Mouse (Mus musculus) stomach, embryonic 16.5 days (tissue): ENCODE results near the gene 4930556J24Rik. TPM values are rescaled to one million over a fixed set of nuclear protein-coding genes. Genes with fewer than 3 reads are reported as not detected.

Experiments
- ATAC-seq: fragments of 200-750 bp; cut with Nextera tagmentation; 2 replicates; pipeline ENCODE4 v1.8.0; 2017; ENCODE audit warnings: moderate number of reproducible peaks, moderate TSS enrichment; ENCODE audit not compliant: insufficient read depth, low FRiP score
- H3K27ac ChIP-seq: fragments of 300-500 bp; sonication (generic); 2 replicates; pipeline ENCODE4 v1.5.1; 2014; ENCODE audit warnings: low read length
- H3K27me3 ChIP-seq: fragments of 300-500 bp; sonication (generic); 2 replicates; pipeline ENCODE4 v1.6.1; 2014; ENCODE audit warnings: low read length, control low read depth, mixed read lengths; ENCODE audit not compliant: control insufficient read depth, insufficient read depth
- H3K36me3 ChIP-seq: fragments of 300-500 bp; sonication (generic); 2 replicates; pipeline ENCODE4 v1.6.1; 2014; ENCODE audit warnings: low read length; ENCODE audit not compliant: control insufficient read depth, insufficient read depth
- H3K4me1 ChIP-seq: fragments of 300-500 bp; sonication (generic); 2 replicates; pipeline ENCODE4 v1.6.1; 2014; ENCODE audit warnings: low read length, control low read depth, mixed read lengths; ENCODE audit not compliant: control insufficient read depth, insufficient read depth
- H3K4me2 ChIP-seq: fragments of 300-500 bp; sonication (generic); 2 replicates; pipeline ENCODE4 v1.6.1; 2014; ENCODE audit warnings: low read depth, low read length, mixed read lengths
- H3K4me3 ChIP-seq: fragments of 300-500 bp; sonication (generic); replicated peaks from 2 replicates; pipeline ENCODE4 v1.5.1; 2014; ENCODE audit warnings: mild to moderate bottlenecking, low read length
- H3K9ac ChIP-seq: fragments of 300-500 bp; sonication (generic); 2 replicates; pipeline ENCODE4 v1.6.1; 2014; ENCODE audit warnings: low read length
- H3K9me3 ChIP-seq: fragments of 300-500 bp; sonication (generic); replicated peaks from 2 replicates; pipeline ENCODE4 v1.6.1; 2016; ENCODE audit warnings: low read length, control low read depth; ENCODE audit not compliant: control insufficient read depth
- WGBS: fragments of 180-500 bp; shearing (Covaris S2); extraction: QIAGEN DNeasy Blood & Tissue Kit; methylation state at CpG from one replicate; pipeline ENCODE4 v1.1.7; 2014; 5-methylcytosine and 5-hydroxymethylcytosine counted together
- polyA plus RNA-seq: library from polyadenylated mRNA; unstranded; fragments of >200 nt; fragmentation: Nextera tagmentation; extraction: Ambion mirVana; gene quantifications from 2 replicates; pipeline ENCODE4 v1.2.1, GENCODE M21; 2015

The 4930556J24Rik gene
- polyA plus RNA-seq, 1 experiment from 2014 or later: 0.12 TPM

DNA sequence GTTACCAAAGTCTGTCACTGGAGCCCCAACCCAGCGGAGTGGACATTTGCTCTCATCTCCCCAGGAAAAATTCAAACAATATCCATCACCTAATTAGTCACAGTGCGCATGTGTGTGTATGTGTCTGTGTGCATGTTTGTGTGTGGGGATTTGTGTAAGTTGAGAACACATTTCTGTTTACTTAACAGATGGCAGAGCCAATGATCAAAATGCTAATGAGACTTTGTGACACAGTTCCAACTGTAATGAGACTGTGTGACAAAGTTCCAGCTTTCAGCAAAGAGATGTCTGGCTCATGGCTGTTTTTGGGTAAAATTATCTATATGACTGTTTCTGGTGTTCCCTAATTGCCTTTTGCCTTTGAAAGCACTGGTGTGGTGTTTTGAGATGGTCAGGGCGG, 40.3 kb downstream of the 4930556J24Rik start:
- Histone ChIP-seq H3K4me1 (peaks cover 3% of the 10 kb centered on the region), H3K4me2 (no peak overlapping the region), H3K9ac (no peak overlapping the region), H3K4me3 (no peak overlapping the region), H3K9me3 (no peaks in the 10 kb centered on the region), H3K27me3 (no peaks in the 10 kb centered on the region), H3K27ac (no peak overlapping the region), H3K36me3 (no peaks in the 10 kb centered on the region)
- 89% methylated on average over 3 of the region's 3 CpGs for WGBS
- ATAC-seq: no peak

DNA sequence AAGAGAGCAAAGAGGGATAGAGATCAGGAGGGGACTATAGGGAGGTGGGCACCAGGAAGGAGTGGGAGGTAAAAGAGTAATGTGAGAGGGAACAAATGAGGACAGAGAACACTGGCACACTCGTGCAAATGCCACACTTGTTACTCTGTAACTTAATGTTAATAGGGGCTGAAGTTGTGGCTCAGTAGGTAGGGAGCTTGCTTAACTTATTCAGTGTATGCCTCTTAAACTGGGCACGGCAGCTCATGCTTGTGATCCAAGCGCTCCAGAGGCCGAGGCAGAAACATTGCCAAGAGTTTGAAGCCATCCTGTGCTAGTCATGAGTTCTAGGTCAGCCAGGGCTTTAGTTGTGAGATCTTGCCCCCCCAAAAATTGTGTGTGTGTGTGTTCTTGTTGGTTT, 41.4 kb downstream of the 4930556J24Rik start:
- no peaks in the 10 kb centered on the region for H3K27me3 ChIP-seq
- H3K9me3 ChIP-seq: no peaks in the 10 kb centered on the region
- no peak overlapping the region for H3K4me2 ChIP-seq
- ATAC-seq: no peak
- no peak overlapping the region for H3K9ac ChIP-seq
- H3K27ac ChIP-seq: no peak overlapping the region
- H3K4me1 ChIP-seq: peaks cover 9% of the 10 kb centered on the region
- 65% methylated on average over 4 of the region's 4 CpGs for WGBS
- no peaks in the 10 kb centered on the region for H3K36me3 ChIP-seq
- no peak overlapping the region for H3K4me3 ChIP-seq

DNA sequence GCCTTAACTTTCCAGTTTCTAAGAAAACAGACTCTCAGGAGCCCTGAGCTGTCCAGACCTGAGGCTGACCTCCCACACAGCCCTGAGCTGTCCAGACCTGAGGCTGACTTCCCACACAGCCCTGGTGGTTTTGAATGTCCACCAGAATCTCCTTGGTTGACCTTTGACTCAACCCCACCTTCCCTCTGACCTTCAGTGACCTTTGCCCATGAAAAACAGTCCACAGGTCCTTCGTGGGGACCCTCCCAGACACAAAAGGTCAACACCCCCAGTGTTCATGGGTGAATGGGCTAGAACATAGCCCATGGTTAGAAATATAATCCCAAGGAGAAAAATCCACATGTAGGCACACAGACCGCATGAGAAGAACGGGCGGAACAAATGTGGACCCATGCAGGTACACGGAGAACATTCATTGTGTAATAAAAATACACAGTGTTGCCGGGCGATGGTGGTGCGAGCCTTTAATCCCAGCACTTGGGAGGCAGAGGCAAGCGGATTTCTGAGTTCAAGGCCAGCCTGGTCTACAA, 42.8 kb downstream of the 4930556J24Rik start:
- Histone ChIP-seq H3K9ac (no peak overlapping the region), H3K36me3 (no peaks in the 10 kb centered on the region), H3K4me1 (peaks cover 9% of the 10 kb centered on the region), H3K9me3 (no peaks in the 10 kb centered on the region), H3K4me2 (no peak overlapping the region), H3K4me3 (no peak overlapping the region), H3K27me3 (no peaks in the 10 kb centered on the region), H3K27ac (no peak overlapping the region)
- 93% methylated on average over 9 of the region's 9 CpGs for WGBS
- no peak for ATAC-seq

DNA sequence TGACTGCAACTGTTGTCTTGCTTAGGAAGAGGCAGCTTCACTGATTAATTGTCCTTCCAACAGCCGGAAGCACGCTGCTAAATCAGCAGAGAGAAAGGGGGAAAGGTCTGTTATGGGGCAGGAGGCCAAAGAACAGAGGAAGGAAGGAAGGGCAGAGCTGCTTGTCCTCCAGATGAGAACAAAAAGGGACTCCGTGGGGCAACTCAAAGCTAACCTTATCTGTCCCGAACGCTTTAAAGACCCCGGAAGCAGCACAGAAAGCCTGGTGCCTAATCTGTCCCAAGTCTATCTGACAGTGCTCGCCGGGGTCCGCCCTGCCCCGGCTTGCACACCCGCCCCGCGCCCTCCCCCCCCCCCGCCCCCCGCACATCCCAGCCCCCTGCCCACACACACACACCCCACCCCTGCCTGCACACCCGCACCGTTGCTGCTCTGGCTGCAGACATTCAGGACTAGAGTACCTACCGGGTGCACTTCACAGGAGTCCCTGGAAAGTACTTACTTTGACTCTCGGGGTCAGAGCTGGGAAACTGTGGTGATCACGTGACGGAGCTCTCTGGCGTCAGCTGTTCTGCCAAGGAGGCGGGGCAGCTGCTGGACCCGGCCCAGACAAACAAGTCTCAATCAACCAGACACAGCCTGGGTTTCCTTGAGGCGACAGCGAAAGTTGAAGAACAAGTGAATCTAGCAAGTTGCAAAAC, 44.9 kb downstream of the 4930556J24Rik start, which contains the start of gene Tcn2:
Gene Tcn2 (minus strand): TSS at position 649 of the 701 bp plus-strand sequence.
- peak within 1 kb of the TSS; percentile 58 for H3K4me3 ChIP-seq
- H3K27me3 ChIP-seq: no peaks in the 10 kb centered on the region
- no peaks in the 10 kb centered on the region for H3K9me3 ChIP-seq
- H3K27ac ChIP-seq: no peak within 1 kb of the TSS
- peak within 1 kb of the TSS; percentile 74 for H3K4me2 ChIP-seq
- ATAC-seq: peak; percentile 90
- peaks cover 9% of the 10 kb centered on the region for H3K4me1 ChIP-seq
- WGBS: under 1% methylated on average over 22 of the region's 26 CpGs
- H3K9ac ChIP-seq: peak within 1 kb of the TSS; percentile 72
- H3K36me3 ChIP-seq: no peaks in the 10 kb centered on the region

DNA sequence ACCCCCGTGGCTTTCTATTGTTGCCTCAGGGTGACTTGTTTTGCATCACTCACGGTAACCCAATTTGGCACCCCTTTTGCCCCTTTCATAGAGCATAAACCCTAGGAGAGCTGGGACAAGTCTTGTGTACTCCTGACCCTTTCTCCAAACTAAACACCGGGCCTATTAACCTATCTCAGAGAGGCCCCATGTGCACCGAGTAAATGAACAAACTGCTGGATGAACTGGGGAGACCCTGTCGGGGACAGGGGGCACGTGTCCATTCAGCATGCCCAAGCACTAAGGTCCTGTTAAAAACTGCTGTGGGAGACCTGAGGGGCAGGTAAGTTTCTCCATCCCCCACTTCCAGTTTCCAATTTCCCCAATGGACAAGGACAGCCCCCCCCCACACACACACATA, 45.6 kb downstream of the 4930556J24Rik start:
- 25% methylated on average over 6 of the region's 6 CpGs for WGBS
- H3K9me3 ChIP-seq: no peaks in the 10 kb centered on the region
- H3K4me3 ChIP-seq: peak overlapping the region; percentile 58
- peaks cover 9% of the 10 kb centered on the region for H3K4me1 ChIP-seq
- peak overlapping the region; percentile 74 for H3K4me2 ChIP-seq
- no peak overlapping the region for H3K27ac ChIP-seq
- no peak for ATAC-seq
- H3K27me3 ChIP-seq: no peaks in the 10 kb centered on the region
- no peaks in the 10 kb centered on the region for H3K36me3 ChIP-seq
- peak overlapping the region; percentile 72 for H3K9ac ChIP-seq

DNA sequence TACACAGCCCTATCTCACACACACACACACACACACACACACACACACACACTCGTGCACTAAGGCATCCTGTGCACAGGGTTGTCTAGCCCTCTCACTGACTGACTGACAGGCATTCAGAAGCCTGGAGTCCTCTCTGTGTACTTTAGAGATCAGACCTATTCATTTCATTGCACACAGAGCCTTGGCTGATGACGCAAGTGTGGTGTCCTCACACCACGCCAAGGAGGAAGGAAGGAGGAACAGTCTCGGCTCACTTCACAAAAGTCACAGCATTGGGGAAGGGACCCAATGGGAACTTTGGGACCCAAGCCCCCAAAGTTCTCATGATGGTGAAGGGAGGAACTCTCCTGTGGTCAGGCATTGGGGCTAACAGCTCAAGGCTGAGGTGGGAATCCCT, 46.6 kb downstream of the 4930556J24Rik start:
- Histone ChIP-seq H3K4me2 (no peak overlapping the region), H3K27me3 (no peaks in the 10 kb centered on the region), H3K4me3 (no peak overlapping the region), H3K27ac (no peak overlapping the region), H3K9ac (no peak overlapping the region), H3K4me1 (peaks cover 9% of the 10 kb centered on the region), H3K36me3 (no peaks in the 10 kb centered on the region), H3K9me3 (no peaks in the 10 kb centered on the region)
- ATAC-seq: no peak
- 67% methylated on average over 4 of the region's 4 CpGs for WGBS

DNA sequence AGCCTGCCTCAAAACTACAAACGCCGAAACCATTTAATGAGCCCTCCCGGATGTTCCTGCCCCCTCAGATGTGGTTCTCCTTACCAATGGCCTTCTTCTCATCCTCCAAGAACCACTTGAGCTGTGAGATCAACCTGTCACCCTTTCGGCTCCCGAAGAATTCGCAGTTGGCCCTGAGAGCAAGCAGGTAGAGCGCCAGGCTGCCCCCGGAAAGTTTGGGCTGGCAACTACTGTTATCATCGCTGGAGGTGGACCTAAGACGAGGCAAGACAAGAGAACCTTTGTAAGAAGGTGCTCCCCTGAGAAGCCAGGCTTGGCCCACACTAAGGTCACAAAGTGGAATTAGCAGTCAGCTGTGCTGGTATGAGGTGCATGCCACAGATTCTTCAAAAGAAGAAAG, 50.7 kb downstream of the 4930556J24Rik start:
- no peaks in the 10 kb centered on the region for H3K27me3 ChIP-seq
- no peaks in the 10 kb centered on the region for H3K9me3 ChIP-seq
- no peak overlapping the region for H3K4me3 ChIP-seq
- H3K4me2 ChIP-seq: no peak overlapping the region
- 88% methylated on average over 10 of the region's 10 CpGs for WGBS
- no peak overlapping the region for H3K9ac ChIP-seq
- peaks cover 1% of the 10 kb centered on the region; the same call in 1 of the 2 replicates for H3K4me1 ChIP-seq
- no peak overlapping the region for H3K27ac ChIP-seq
- peaks cover 3% of the 10 kb centered on the region; the same call in 1 of the 2 replicates for H3K36me3 ChIP-seq
- ATAC-seq: no peak

DNA sequence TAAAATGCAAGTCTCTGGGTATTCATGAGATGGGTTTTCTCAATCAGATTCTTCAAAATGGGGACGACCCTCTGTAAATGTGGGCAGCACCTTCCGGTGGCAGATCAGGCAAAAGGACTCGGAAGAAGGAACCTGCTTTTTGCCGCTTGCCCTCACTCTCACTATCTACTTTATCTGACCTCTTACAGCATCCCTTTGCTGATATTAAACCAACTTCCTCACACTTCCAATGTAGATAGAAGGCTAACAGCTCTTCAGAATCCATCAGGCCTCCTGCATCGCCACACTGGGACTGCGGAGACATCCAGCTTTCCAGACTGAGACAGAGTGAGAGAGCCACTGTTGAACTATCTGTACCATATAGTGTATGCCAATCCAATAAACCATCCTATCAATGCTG, 53.8 kb downstream of the 4930556J24Rik start:
- WGBS: 95% methylated on average over 6 of the region's 6 CpGs
- Histone ChIP-seq H3K4me1 (no peaks in the 10 kb centered on the region), H3K4me2 (no peak overlapping the region), H3K27me3 (no peaks in the 10 kb centered on the region), H3K9ac (no peak overlapping the region), H3K9me3 (no peaks in the 10 kb centered on the region), H3K27ac (no peak overlapping the region), H3K36me3 (peaks cover 3% of the 10 kb centered on the region; the same call in 1 of the 2 replicates), H3K4me3 (no peak overlapping the region)
- ATAC-seq: no peak

DNA sequence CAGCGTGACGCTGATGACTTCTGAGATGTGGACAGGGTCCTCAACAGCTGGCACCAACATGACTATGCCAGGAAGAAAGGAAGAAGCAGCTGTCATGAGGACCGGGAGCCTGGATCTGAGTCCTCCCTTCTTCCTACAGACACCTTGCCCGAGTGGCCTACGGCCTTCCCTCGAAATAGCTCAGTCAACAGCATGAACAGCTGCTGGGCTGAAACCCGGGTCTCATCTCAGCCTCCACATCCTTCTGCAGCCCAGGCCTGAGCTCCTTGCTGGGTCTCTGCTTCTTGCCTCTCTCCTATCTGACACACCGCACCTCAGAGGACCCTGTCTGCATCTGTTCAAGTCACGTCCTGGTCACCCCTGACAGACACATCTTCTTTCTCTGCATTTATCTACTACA, 54.5 kb downstream of the 4930556J24Rik start:
- WGBS: 92% methylated on average over 9 of the region's 9 CpGs

More for the DNA sequence above, 54.5 kb downstream of the 4930556J24Rik start:
- H3K4me3 ChIP-seq: no peak overlapping the region
- H3K9ac ChIP-seq: no peak overlapping the region
- no peaks in the 10 kb centered on the region for H3K9me3 ChIP-seq
- no peak overlapping the region for H3K4me2 ChIP-seq
- H3K36me3 ChIP-seq: peaks cover 3% of the 10 kb centered on the region; the same call in 1 of the 2 replicates
- no peaks in the 10 kb centered on the region for H3K4me1 ChIP-seq
- no peaks in the 10 kb centered on the region for H3K27me3 ChIP-seq
- no peak overlapping the region for H3K27ac ChIP-seq
- ATAC-seq: no peak
